Mouse (Mus musculus) heart, adult 9 months (tissue): ENCODE data around the gene Olfr744.
"Not testable (repeated sequence)": the region's sequence is repeated elsewhere in the genome, so short reads cannot be mapped to it uniquely, and the experiment has no call there.

Source experiments
- DNase-seq, 2 experiments: peaks; one replicate each; pipeline ENCODE4 v3.0.0; 2022; ENCODE audit warnings: low spot score in 2 of 2

Gene Olfr744

DNA sequence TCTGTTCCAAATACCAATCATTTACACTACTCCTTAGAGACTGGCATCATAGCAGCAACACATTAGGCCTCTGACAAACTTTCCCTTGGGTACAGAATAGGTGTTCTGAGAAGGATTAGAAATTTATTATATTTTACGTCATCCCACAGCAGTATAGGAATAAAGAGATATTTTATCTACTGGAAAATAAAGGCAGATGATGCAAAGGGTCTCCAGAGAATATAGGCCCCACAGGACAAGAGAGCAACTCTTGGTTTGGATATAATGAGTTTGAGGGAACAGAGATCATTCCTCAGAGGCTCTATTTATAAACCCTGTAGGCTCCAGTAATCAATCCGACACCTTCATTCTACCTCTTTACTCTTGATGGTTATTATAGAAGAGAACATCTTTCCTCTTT, at the start of gene Olfr744:
Gene Olfr744, plus strand, starts transcription at position 301 of the 400 bp plus-strand sequence.
- no peak for DNase-seq

GRCm38 (mm10) chr14:50573056-50573455, 41.6 kb upstream of the Olfr744 start:
- DNase-seq = not testable (repeated sequence)

GRCm38 (mm10) chr14:50639088-50639487, 24.4 kb downstream of the Olfr744 start, which contains the start of gene Olfr745:
TSS of gene Olfr745 (plus strand) at chr14:50639388.
- no peak for DNase-seq

GRCm38 (mm10) chr14:50646783-50647182, 32.1 kb downstream of the Olfr744 start, which contains the start of gene Olfr746:
TSS of gene Olfr746 (plus strand) at chr14:50647083.
- no peak for DNase-seq
